Mouse (Mus musculus) liver, embryonic 12.5 days (tissue): ENCODE data around the gene Abcc2. TPM values are rescaled to one million over a fixed set of nuclear protein-coding genes. Genes with fewer than 3 reads are reported as not detected.

ENCODE experiments used
- ATAC-seq: fragments of 200-750 bp; cut with Nextera tagmentation; 2 replicates; pipeline ENCODE4 v1.8.0; 2017; ENCODE audit warnings: moderate number of reproducible peaks, mild to moderate bottlenecking, moderate library complexity
- H3K27ac ChIP-seq: fragments of 300-500 bp; sonication (generic); 2 replicates; pipeline ENCODE4 v1.5.1; 2016; ENCODE audit warnings: mild to moderate bottlenecking
- H3K27me3 ChIP-seq: fragments of 300-500 bp; sonication (generic); replicated peaks from 2 replicates; pipeline ENCODE4 v1.6.1; 2016; ENCODE audit warnings: mild to moderate bottlenecking, moderate library complexity
- H3K36me3 ChIP-seq: fragments of 300-500 bp; sonication (generic); 2 replicates; pipeline ENCODE4 v1.6.1; 2016; ENCODE audit warnings: mild to moderate bottlenecking, moderate library complexity
- H3K4me1 ChIP-seq: fragments of 300-500 bp; sonication (generic); 2 replicates; pipeline ENCODE4 v1.6.1; 2016
- H3K4me2 ChIP-seq: fragments of 300-500 bp; sonication (generic); 2 replicates; pipeline ENCODE4 v1.6.1; 2016; ENCODE audit warnings: mild to moderate bottlenecking, moderate library complexity
- H3K4me3 ChIP-seq: fragments of 300-500 bp; sonication (generic); 2 replicates; pipeline ENCODE4 v1.5.1; 2016; ENCODE audit warnings: mild to moderate bottlenecking, moderate library complexity
- H3K9ac ChIP-seq: fragments of 300-500 bp; sonication (generic); 2 replicates; pipeline ENCODE4 v1.6.1; 2016; ENCODE audit warnings: mild to moderate bottlenecking, moderate library complexity
- H3K9me3 ChIP-seq: fragments of 300-500 bp; sonication (generic); replicated peaks from 2 replicates; pipeline ENCODE4 v1.6.1; 2016; ENCODE audit warnings: mild to moderate bottlenecking, moderate library complexity
- WGBS: fragments of 180-500 bp; shearing (Covaris S2); methylation state at CpG from one replicate; pipeline ENCODE4 v1.1.7; 2016; ENCODE audit not compliant: insufficient replicate concordance; 5-methylcytosine and 5-hydroxymethylcytosine counted together
- polyA plus RNA-seq: library from polyadenylated mRNA; unstranded; fragments of >200 nt; fragmentation: Nextera tagmentation; extraction: Ambion mirVana; gene quantifications from 2 replicates; pipeline ENCODE4 v1.2.1, GENCODE M21; 2016

Abcc2 gene
- polyA plus RNA-seq, 1 experiment from 2014 or later, result 8.8 TPM

DNA sequence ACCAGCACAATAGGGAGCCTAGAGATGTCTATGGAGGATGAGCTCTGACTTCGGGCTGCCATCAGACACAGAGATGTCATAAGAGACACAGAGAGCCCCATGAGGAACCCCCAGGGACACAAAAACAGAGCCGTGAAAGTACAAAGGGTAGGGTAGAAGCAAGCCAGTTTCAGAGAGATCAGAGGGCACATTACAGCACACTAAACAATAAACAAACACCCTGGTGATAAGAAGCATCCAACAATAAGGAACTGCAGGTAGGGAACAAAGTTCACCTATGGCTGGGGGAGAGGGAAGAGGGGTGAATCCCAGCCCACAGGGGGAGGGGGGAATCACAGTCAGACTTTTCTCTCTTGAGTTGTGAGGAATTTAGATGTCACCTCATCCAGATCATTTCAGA, 105.7 kb downstream of the Abcc2 start:
- Histone ChIP-seq H3K27ac (no peak overlapping the region), H3K9ac (no peak overlapping the region), H3K4me1 (peaks cover 13% of the 10 kb centered on the region; the same call in 1 of the 2 replicates), H3K4me2 (no peak overlapping the region), H3K9me3 (no peaks in the 10 kb centered on the region), H3K27me3 (no peaks in the 10 kb centered on the region), H3K4me3 (no peak overlapping the region), H3K36me3 (no peaks in the 10 kb centered on the region)
- whole genome bisulfite sequencing, result 59% methylated on average over 2 of the region's 2 CpGs
- ATAC-seq, result no peak

Other genes with a start within 250 kb of the Abcc2 start
- gene Nkx2-3, start 169.9 kb upstream of the Abcc2 start, polyA plus RNA-seq, result 0.33 and 1.2 TPM in 2 replicates
- gene Slc25a28, start 107.3 kb upstream of the Abcc2 start, polyA plus RNA-seq, result 11.6 and 13.4 TPM in 2 replicates
- 4.1 and 4.9 TPM in 2 replicates for gene Entpd7, start 92.5 kb upstream of the Abcc2 start, polyA plus RNA-seq
- gene Cutc, start 29.2 kb upstream of the Abcc2 start, polyA plus RNA-seq, result 14.5 and 16.5 TPM in 2 replicates
- gene Cox15, start 29.2 kb upstream of the Abcc2 start, polyA plus RNA-seq, result 9.7 and 10.4 TPM in 2 replicates
- 3.9 and 4.2 TPM in 2 replicates for gene Dnmbp, start 158.0 kb downstream of the Abcc2 start, polyA plus RNA-seq
- 42.8 and 45.8 TPM in 2 replicates for gene Cpn1, start 204.4 kb downstream of the Abcc2 start, polyA plus RNA-seq
- gene Cyp2c23, start 247.0 kb downstream of the Abcc2 start, polyA plus RNA-seq, result 5.4 and 6.2 TPM in 2 replicates